Mouse (Mus musculus) intestine, embryonic 16.5 days (tissue): ENCODE measurements at regions not wholly inside any gene's neighbourhood (a gene's known extent, or its start where the extent isn't known, plus 50 kb on each side); places are given as distances from the start of the nearest gene placed in this dataset.

Source experiments
- ATAC-seq: fragments of 200-750 bp; cut with Nextera tagmentation; 2 replicates; pipeline ENCODE4 v1.8.0; 2017; ENCODE audit warnings: moderate TSS enrichment, moderate library complexity
- H3K27ac ChIP-seq: fragments of 300-500 bp; sonication (generic); 2 replicates; pipeline ENCODE4 v1.5.1; 2014; ENCODE audit warnings: mild to moderate bottlenecking, low read length
- H3K27me3 ChIP-seq: fragments of 300-500 bp; sonication (generic); replicated peaks from 2 replicates; pipeline ENCODE4 v1.6.1; 2014; ENCODE audit warnings: low read length, control low read depth, mixed read lengths; ENCODE audit not compliant: control insufficient read depth, insufficient read depth
- H3K36me3 ChIP-seq: fragments of 300-500 bp; sonication (generic); 2 replicates; pipeline ENCODE4 v1.6.1; 2014; ENCODE audit warnings: low read length, control low read depth; ENCODE audit not compliant: control insufficient read depth, insufficient read depth
- H3K4me1 ChIP-seq: fragments of 300-500 bp; sonication (generic); 2 replicates; pipeline ENCODE4 v1.6.1; 2014; ENCODE audit warnings: low read length, control low read depth, mixed read lengths; ENCODE audit not compliant: control insufficient read depth, insufficient read depth
- H3K4me2 ChIP-seq: fragments of 300-500 bp; sonication (generic); 2 replicates; pipeline ENCODE4 v1.6.1; 2014; ENCODE audit warnings: low read depth, low read length, control low read depth
- H3K4me3 ChIP-seq: fragments of 300-500 bp; sonication (generic); 2 replicates; pipeline ENCODE4 v1.5.1; 2014; ENCODE audit warnings: mild to moderate bottlenecking, low read length
- H3K9ac ChIP-seq: fragments of 300-500 bp; sonication (generic); 2 replicates; pipeline ENCODE4 v1.6.1; 2014; ENCODE audit warnings: low read depth, low read length
- H3K9me3 ChIP-seq: fragments of 300-500 bp; sonication (generic); 2 replicates; pipeline ENCODE4 v1.6.1; 2016; ENCODE audit warnings: low read length, control low read depth; ENCODE audit not compliant: control insufficient read depth
- WGBS: fragments of 180-500 bp; shearing (Covaris S2); extraction: QIAGEN DNeasy Blood & Tissue Kit; methylation state at CpG from one replicate; pipeline ENCODE4 v1.1.7; 2014; 5-methylcytosine and 5-hydroxymethylcytosine counted together

GRCm38 (mm10) chrX:77432001-77432565 is 78.7 kb upstream of the Tbl1x start:
- Histone ChIP-seq H3K9ac (no peak overlapping the region), H3K4me2 (no peak overlapping the region), H3K27ac (peak overlapping the region; percentile 27), H3K36me3 (no peaks in the 10 kb centered on the region), H3K9me3 (no peaks in the 10 kb centered on the region), H3K27me3 (no peaks in the 10 kb centered on the region), H3K4me1 (0 out of 2 replicates have a peak, but pooled peaks cover 3% of the 10 kb centered on the region), H3K4me3 (no peak overlapping the region)
- ATAC-seq: peak; percentile 13; the same call in 1 of the 2 replicates
- 46% methylated on average over 2 of the region's 2 CpGs for WGBS

GRCm38 (mm10) chrX:77432846-77433810 is 77.7 kb upstream of the Tbl1x start:
- Histone ChIP-seq H3K9ac (no peak overlapping the region; the same call in 1 of the 2 replicates), H3K4me1 (0 out of 2 replicates have a peak, but pooled peaks cover 3% of the 10 kb centered on the region), H3K27me3 (no peaks in the 10 kb centered on the region), H3K36me3 (no peaks in the 10 kb centered on the region), H3K27ac (peak overlapping the region; percentile 31; the same call in 1 of the 2 replicates), H3K4me3 (peak overlapping the region; percentile 27; the same call in 1 of the 2 replicates), H3K9me3 (no peaks in the 10 kb centered on the region), H3K4me2 (peak overlapping the region; percentile 39)
- ATAC-seq: peak; percentile 95
- WGBS: 15% methylated on average over 24 of the region's 29 CpGs

GRCm38 (mm10) chrX:77433811-77434192 is 77.0 kb upstream of the Tbl1x start:
- 0 out of 2 replicates have a peak, but pooled peaks cover 3% of the 10 kb centered on the region for H3K4me1 ChIP-seq
- no peaks in the 10 kb centered on the region for H3K27me3 ChIP-seq
- H3K9ac ChIP-seq: no peak overlapping the region; the same call in 1 of the 2 replicates
- H3K36me3 ChIP-seq: no peaks in the 10 kb centered on the region
- ATAC-seq: peak; percentile 34
- peak overlapping the region; percentile 31; the same call in 1 of the 2 replicates for H3K27ac ChIP-seq
- peak overlapping the region; percentile 39 for H3K4me2 ChIP-seq
- H3K4me3 ChIP-seq: peak overlapping the region; percentile 27; the same call in 1 of the 2 replicates
- 15% methylated on average over 3 of the region's 3 CpGs for WGBS
- no peaks in the 10 kb centered on the region for H3K9me3 ChIP-seq

GRCm38 (mm10) chrX:77443852-77444492 is 66.8 kb upstream of the Tbl1x start:
- H3K4me1 ChIP-seq: no peaks in the 10 kb centered on the region
- H3K4me2 ChIP-seq: no peak overlapping the region
- no peaks in the 10 kb centered on the region for H3K9me3 ChIP-seq
- H3K27me3 ChIP-seq: no peaks in the 10 kb centered on the region
- no peak overlapping the region for H3K27ac ChIP-seq
- 30% methylated on average over 3 of the region's 3 CpGs for WGBS
- H3K4me3 ChIP-seq: no peak overlapping the region
- no peak overlapping the region for H3K9ac ChIP-seq
- ATAC-seq: no peak
- H3K36me3 ChIP-seq: no peaks in the 10 kb centered on the region

GRCm38 (mm10) chrX:77446755-77447154 is 64.1 kb upstream of the Tbl1x start:
- no peak for ATAC-seq
- WGBS: 84% methylated on average over 3 of the region's 3 CpGs
- Histone ChIP-seq H3K4me2 (no peak overlapping the region), H3K4me1 (no peaks in the 10 kb centered on the region), H3K36me3 (no peaks in the 10 kb centered on the region), H3K9me3 (no peaks in the 10 kb centered on the region), H3K9ac (no peak overlapping the region), H3K27ac (no peak overlapping the region), H3K27me3 (no peaks in the 10 kb centered on the region), H3K4me3 (no peak overlapping the region)

GRCm38 (mm10) chrX:77451977-77452675 is 58.7 kb upstream of the Tbl1x start:
- Histone ChIP-seq H3K36me3 (no peaks in the 10 kb centered on the region), H3K4me3 (no peak overlapping the region), H3K9ac (no peak overlapping the region), H3K27me3 (no peaks in the 10 kb centered on the region), H3K27ac (no peak overlapping the region), H3K9me3 (no peaks in the 10 kb centered on the region), H3K4me2 (no peak overlapping the region), H3K4me1 (no peaks in the 10 kb centered on the region)
- WGBS: 79% methylated on average over 1 of the region's 1 CpGs
- ATAC-seq: peak; percentile 60; the same call in 1 of the 2 replicates
